Mouse (Mus musculus): ENCODE data around the gene Ptch1. TPM values are rescaled to one million over a fixed set of nuclear protein-coding genes. Genes with fewer than 3 reads are reported as not detected.
A peak's percentile ranks its signal among the peaks of the same experiment; 100 is the strongest.

Gene Ptch1
- polyA plus RNA-seq, 1 experiment from 2014 or later: 17.3 TPM

DNA sequence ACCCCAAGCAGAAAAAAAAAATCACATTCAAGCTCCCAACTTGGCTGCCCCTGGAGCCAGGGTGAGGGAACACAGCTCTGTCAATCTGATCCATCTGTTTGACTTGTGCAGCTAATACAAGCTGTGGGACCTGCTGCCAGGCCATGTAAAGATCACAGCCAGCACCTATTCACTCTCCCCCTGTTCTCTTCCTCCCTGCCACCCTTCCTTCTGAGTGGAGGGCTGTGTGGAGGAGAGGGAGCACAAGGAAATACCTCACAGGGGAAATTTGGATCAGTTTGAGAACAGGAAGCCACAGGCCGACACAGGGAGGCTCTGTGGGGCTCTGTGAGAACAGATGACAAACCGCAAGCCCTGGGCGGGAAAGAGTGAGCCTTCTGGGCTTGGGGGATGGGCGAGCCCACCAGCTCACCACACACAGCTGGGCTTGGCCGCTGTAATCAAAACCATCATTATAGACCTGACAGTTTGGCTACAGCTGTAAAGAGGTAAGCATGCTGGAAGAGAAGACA is 45.2 kb downstream of the Ptch1 start:
- no peak overlapping the region for H3K9ac ChIP-seq

GRCm38 (mm10) chr13:63525571-63526197 is 47.7 kb downstream of the Ptch1 start:
- Histone ChIP-seq H3K36me3 (peaks cover 96% of the 10 kb centered on the region), H3K4me2 (no peak overlapping the region), H3K9ac (no peak overlapping the region), H3K4me1 (peaks cover 67% of the 10 kb centered on the region), H3K27ac (peak overlapping the region; percentile 78), H3K9me3 (replicated peaks) (no peaks in the 10 kb centered on the region), H3K4me3 (replicated peaks) (no peak overlapping the region), H3K27me3 (no peaks in the 10 kb centered on the region)
- ATAC-seq (replicated peaks; ENCODE audit: low FRiP score): no peak
- WGBS: 53% methylated on average over 11 of the region's 11 CpGs

More for the DNA sequence above, 45.2 kb downstream of the Ptch1 start:
- H3K4me3 ChIP-seq (replicated peaks): no peak overlapping the region
- no peak overlapping the region for H3K4me2 ChIP-seq
- peak; percentile 70 for ATAC-seq (replicated peaks; ENCODE audit: low FRiP score)
- H3K27me3 ChIP-seq: no peaks in the 10 kb centered on the region
- no peaks in the 10 kb centered on the region for H3K9me3 ChIP-seq (replicated peaks)
- 9% methylated on average over 5 of the region's 5 CpGs for WGBS
- H3K36me3 ChIP-seq: peaks cover 99% of the 10 kb centered on the region
- no peak overlapping the region; the same call in 1 of the 2 replicates for H3K27ac ChIP-seq
- H3K4me1 ChIP-seq: peaks cover 60% of the 10 kb centered on the region

GRCm38 (mm10) chr13:63524608-63525570 is 48.5 kb downstream of the Ptch1 start:
- Histone ChIP-seq H3K36me3 (peaks cover 96% of the 10 kb centered on the region), H3K27ac (peak overlapping the region; percentile 78), H3K9me3 (replicated peaks) (no peaks in the 10 kb centered on the region), H3K4me2 (no peak overlapping the region), H3K4me1 (peaks cover 63% of the 10 kb centered on the region), H3K9ac (no peak overlapping the region), H3K27me3 (no peaks in the 10 kb centered on the region), H3K4me3 (replicated peaks) (no peak overlapping the region)
- ATAC-seq (replicated peaks; ENCODE audit: low FRiP score): 0 out of 2 replicates have a peak, but pooled peaks have one; percentile 14
- 49% methylated on average over 25 of the region's 25 CpGs for WGBS

GRCm38 (mm10) chr13:63524061-63524460 is 49.3 kb downstream of the Ptch1 start:
- WGBS: 54% methylated on average over 2 of the region's 2 CpGs
- Histone ChIP-seq H3K9me3 (replicated peaks) (no peaks in the 10 kb centered on the region), H3K27ac (no peak overlapping the region), H3K36me3 (peaks cover 96% of the 10 kb centered on the region), H3K4me1 (peaks cover 57% of the 10 kb centered on the region), H3K4me3 (replicated peaks) (no peak overlapping the region), H3K4me2 (no peak overlapping the region), H3K9ac (no peak overlapping the region), H3K27me3 (no peaks in the 10 kb centered on the region)
- ATAC-seq (replicated peaks; ENCODE audit: low FRiP score): no peak

DNA sequence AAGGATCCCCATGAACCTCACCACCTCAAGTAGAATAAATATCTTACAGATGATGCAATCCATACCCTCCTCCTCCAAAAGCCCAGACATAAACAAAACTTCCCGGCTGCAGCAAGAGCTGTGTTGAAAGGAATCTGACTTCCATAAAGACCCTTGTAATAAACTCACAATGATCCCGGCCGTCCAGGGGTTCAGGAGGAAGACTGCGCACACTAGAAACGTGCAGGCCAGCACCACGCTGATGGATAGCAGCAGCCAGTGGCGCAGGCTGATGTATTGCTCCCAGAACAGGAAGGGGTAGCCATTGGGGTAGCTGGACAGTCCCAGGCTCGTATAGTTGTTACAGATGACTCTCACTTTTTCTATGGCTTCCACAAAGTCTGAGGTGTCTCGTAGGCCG is 50.6 kb downstream of the Ptch1 start:
- 52% methylated on average over 10 of the region's 10 CpGs for WGBS

GRCm38 (mm10) chr13:63520110-63520509 is 53.3 kb downstream of the Ptch1 start:
- 90% methylated on average over 6 of the region's 6 CpGs for WGBS

More for the DNA sequence above, 50.6 kb downstream of the Ptch1 start:
- Histone ChIP-seq H3K9me3 (replicated peaks) (no peaks in the 10 kb centered on the region), H3K4me3 (replicated peaks) (no peak overlapping the region), H3K4me1 (peaks cover 45% of the 10 kb centered on the region), H3K9ac (no peak overlapping the region), H3K27ac (no peak overlapping the region), H3K4me2 (no peak overlapping the region), H3K36me3 (peaks cover 96% of the 10 kb centered on the region), H3K27me3 (no peaks in the 10 kb centered on the region)
- no peak for ATAC-seq (replicated peaks; ENCODE audit: low FRiP score)

DNA sequence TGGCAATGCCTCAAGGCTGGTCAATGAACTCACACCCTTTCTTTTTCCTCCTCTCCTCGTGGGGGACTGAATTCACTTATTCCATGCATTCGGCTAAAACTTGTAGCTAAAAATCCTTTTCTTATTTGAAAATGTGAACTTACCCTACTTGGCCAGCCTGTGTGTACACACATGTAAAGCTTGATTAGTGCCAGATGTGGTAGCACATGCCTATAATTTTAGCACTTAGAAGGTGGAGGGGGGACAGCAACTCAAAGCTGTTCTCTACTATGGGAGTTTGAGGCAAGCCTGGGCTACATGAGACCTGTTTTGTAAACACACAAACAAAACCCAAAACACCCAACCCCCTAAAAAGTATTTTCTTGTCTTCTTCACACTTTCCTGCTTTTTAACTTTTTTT is 56.9 kb downstream of the Ptch1 start:
- no peak overlapping the region for H3K4me3 ChIP-seq (replicated peaks)
- 86% methylated on average over 2 of the region's 2 CpGs for WGBS
- H3K27ac ChIP-seq: no peak overlapping the region
- no peak for ATAC-seq (replicated peaks; ENCODE audit: low FRiP score)
- H3K9me3 ChIP-seq (replicated peaks): no peaks in the 10 kb centered on the region
- H3K4me1 ChIP-seq: 0 out of 2 replicates have a peak, but pooled peaks cover 3% of the 10 kb centered on the region
- no peak overlapping the region for H3K4me2 ChIP-seq
- H3K27me3 ChIP-seq: no peaks in the 10 kb centered on the region
- H3K36me3 ChIP-seq: peaks cover 97% of the 10 kb centered on the region
- no peak overlapping the region for H3K9ac ChIP-seq

More at GRCm38 (mm10) chr13:63520110-63520509, 53.3 kb downstream of the Ptch1 start:
- peaks cover 96% of the 10 kb centered on the region for H3K36me3 ChIP-seq
- H3K27me3 ChIP-seq: no peaks in the 10 kb centered on the region
- H3K9ac ChIP-seq: no peak overlapping the region
- ATAC-seq (replicated peaks; ENCODE audit: low FRiP score): no peak
- no peak overlapping the region for H3K27ac ChIP-seq
- H3K9me3 ChIP-seq (replicated peaks): no peaks in the 10 kb centered on the region
- no peak overlapping the region for H3K4me3 ChIP-seq (replicated peaks)
- H3K4me1 ChIP-seq: peaks cover 23% of the 10 kb centered on the region
- no peak overlapping the region for H3K4me2 ChIP-seq

DNA sequence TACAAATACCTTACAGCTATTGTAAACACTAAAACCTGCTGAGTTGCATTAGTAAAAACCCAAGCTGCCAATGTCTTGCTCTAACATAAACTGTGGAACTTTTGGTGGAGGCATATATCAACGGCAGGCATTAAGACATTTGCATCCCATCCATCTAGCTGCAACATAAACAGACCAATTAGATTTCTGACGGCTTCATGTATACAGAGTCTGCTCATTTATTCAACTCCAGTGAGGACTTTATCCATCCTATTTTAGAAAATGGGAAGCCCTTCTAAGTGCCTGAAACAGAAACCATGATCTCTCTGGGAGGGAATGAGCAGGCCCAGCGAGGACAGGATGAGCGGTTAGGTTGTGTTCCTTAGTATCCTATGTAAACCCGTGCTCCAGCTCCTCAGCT is 57.9 kb downstream of the Ptch1 start:
- no peak for ATAC-seq (replicated peaks; ENCODE audit: low FRiP score)
- WGBS: 77% methylated on average over 5 of the region's 5 CpGs
- H3K4me3 ChIP-seq (replicated peaks): no peak overlapping the region

DNA sequence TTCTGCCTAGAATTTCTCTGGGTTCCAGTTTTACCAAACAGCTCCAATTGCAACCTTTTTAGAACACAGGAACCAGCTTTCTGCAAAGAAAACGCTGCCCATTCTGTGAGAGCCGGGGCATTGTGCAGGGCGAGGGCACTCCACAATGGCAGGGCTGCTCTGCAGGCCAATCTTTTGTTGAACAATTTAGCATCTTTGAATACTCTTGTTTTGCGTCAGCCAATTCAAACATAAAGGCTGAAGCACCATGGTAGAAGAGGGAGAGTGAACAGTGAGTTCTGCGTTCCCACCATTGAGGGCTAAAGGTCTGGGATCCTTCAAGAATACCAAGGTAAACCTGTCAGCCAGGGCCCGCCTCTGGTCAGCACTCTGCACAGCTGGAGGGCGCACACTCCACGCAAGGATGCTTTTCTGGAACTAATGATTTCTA is 58.5 kb downstream of the Ptch1 start:
- Histone ChIP-seq H3K9ac (no peak overlapping the region), H3K36me3 (peaks cover 100% of the 10 kb centered on the region), H3K4me2 (no peak overlapping the region), H3K4me1 (0 out of 2 replicates have a peak, but pooled peaks cover 3% of the 10 kb centered on the region), H3K9me3 (replicated peaks) (no peaks in the 10 kb centered on the region), H3K27ac (no peak overlapping the region), H3K4me3 (replicated peaks) (no peak overlapping the region), H3K27me3 (no peaks in the 10 kb centered on the region)
- WGBS: 72% methylated on average over 8 of the region's 8 CpGs
- no peak for ATAC-seq (replicated peaks; ENCODE audit: low FRiP score)

More for the DNA sequence above, 57.9 kb downstream of the Ptch1 start:
- no peak overlapping the region for H3K27ac ChIP-seq
- H3K9me3 ChIP-seq (replicated peaks): no peaks in the 10 kb centered on the region
- no peaks in the 10 kb centered on the region for H3K27me3 ChIP-seq
- H3K4me2 ChIP-seq: no peak overlapping the region
- H3K36me3 ChIP-seq: peaks cover 100% of the 10 kb centered on the region
- H3K4me1 ChIP-seq: 0 out of 2 replicates have a peak, but pooled peaks cover 3% of the 10 kb centered on the region
- no peak overlapping the region for H3K9ac ChIP-seq

DNA sequence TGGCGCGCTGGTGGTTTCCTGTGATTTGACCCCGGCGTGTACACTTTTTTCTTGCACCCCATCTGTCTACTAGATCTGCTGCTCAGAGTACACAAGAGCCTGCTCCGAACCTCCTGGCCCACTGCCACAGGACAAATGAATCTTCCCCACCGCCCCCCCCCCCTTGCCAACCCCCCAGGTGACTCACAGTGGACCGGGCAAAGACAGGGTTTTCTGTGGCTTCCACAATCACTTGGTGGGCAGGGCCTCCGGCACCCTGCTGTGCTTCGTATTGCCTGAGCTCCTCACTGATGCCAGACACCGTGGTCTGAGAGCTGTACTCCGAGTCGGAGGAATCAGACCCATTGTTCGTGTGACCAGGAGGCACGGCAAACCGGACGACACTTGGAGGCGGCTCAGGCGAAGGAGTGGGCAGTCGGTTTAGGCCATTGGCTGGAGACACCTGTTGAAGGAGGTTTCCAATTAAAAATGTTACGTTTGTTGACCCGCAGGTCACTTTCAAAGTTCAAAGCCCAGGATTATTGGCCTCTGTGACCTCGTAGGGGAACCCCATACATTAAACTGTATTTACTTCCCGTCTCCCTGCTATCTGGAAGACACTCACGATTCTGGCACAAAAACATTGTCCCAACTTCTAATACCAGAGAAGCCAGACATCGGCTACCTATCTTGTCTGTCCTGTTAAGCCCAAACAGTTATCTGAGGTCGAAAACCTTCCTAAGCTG is 59.9 kb downstream of the Ptch1 start:
- Histone ChIP-seq H3K9me3 (replicated peaks) (no peaks in the 10 kb centered on the region), H3K36me3 (peaks cover 97% of the 10 kb centered on the region), H3K27me3 (no peaks in the 10 kb centered on the region), H3K4me2 (no peak overlapping the region), H3K27ac (no peak overlapping the region), H3K9ac (no peak overlapping the region), H3K4me1 (0 out of 2 replicates have a peak, but pooled peaks cover 3% of the 10 kb centered on the region), H3K4me3 (replicated peaks) (no peak overlapping the region)
- no peak for ATAC-seq (replicated peaks; ENCODE audit: low FRiP score)
- WGBS: 77% methylated on average over 26 of the region's 26 CpGs

GRCm38 (mm10) chr13:63512411-63512810 is 61.0 kb downstream of the Ptch1 start:
- Histone ChIP-seq H3K9me3 (replicated peaks) (no peaks in the 10 kb centered on the region), H3K27ac (no peak overlapping the region), H3K27me3 (no peaks in the 10 kb centered on the region), H3K4me2 (no peak overlapping the region), H3K9ac (no peak overlapping the region), H3K36me3 (peaks cover 96% of the 10 kb centered on the region), H3K4me1 (0 out of 2 replicates have a peak, but pooled peaks cover 3% of the 10 kb centered on the region), H3K4me3 (replicated peaks) (no peak overlapping the region)
- 71% methylated on average over 6 of the region's 6 CpGs for whole genome bisulfite sequencing
- ATAC-seq (replicated peaks; ENCODE audit: low FRiP score): no peak

Measured in kidney, embryonic 15.5 days (tissue).